Mouse (Mus musculus): ENCODE results near the gene Nup93. TPM values are rescaled to one million over a fixed set of nuclear protein-coding genes. Genes with fewer than 3 reads are reported as not detected.

The Nup93 gene
- polyA plus RNA-seq, 1 experiment from 2014 or later, result 91.6 TPM

DNA sequence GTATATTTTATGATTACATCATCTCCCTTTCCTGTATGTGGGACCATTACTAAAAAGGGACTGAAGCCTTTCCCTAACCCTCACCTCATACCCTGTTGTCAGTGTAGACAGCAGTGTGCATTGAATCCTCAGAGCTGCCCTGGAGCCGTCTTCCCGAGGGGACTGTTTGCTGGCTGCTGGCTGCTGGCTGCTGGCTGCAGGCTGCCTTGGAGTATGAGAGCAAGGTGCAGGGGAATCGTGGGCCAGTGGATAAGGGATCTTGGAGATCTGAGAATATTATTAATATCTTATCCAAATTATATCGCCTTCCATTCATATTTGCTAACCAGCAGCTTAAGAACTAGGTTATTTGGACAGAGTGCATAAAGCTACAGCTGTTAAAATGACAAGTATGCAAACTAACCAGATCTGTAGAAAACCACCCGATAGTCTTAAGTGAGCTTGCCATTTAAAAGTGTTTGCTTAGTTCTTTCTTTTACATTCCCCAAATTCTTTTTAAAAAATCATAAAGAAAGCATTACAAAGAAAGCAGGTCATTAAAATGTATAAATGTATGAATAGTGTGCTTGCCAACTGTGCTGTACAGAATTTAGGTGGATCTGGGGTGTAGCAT, 65.7 kb downstream of the Nup93 start:
- Histone ChIP-seq H3K4me1 (no peaks in the 10 kb centered on the region), H3K9me3 (replicated peaks) (no peaks in the 10 kb centered on the region), H3K36me3 (no peaks in the 10 kb centered on the region), H3K27ac (no peak overlapping the region), H3K4me2 (no peak overlapping the region), H3K27me3 (no peaks in the 10 kb centered on the region), H3K4me3 (replicated peaks) (no peak overlapping the region), H3K9ac (no peak overlapping the region)
- ATAC-seq (replicated peaks; ENCODE audit: low FRiP score), result no peak
- 76% methylated on average over 5 of the region's 5 CpGs for WGBS

DNA sequence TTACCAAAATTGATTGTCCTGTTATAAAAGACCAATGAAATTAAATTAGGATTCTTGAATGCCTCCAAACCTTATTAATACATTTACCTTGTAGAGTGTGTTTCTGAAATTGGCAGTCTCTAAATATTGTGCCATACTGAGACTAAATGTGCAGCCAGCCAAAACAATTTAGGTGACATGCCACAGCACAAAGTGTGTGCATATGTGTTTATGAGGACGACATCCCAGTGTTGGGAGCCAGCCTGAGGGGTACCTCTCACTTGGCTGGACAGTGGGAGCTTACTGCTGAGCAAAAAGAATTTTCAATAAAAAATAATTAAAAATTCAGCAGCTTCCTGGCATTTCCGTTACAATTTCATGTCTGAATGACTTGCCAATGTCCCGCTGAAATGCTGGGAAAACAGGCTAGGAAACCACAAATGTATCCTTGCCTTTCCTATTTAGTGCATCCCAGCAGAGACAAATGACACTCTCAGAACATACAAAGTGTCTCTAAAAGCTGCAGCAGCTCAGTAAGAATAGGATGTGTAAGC, 68.2 kb downstream of the Nup93 start:
- H3K27me3 ChIP-seq, result no peaks in the 10 kb centered on the region
- H3K27ac ChIP-seq, result no peak overlapping the region
- ATAC-seq (replicated peaks; ENCODE audit: low FRiP score), result no peak
- no peaks in the 10 kb centered on the region for H3K36me3 ChIP-seq
- WGBS, result 91% methylated on average over 3 of the region's 3 CpGs
- H3K9ac ChIP-seq, result no peak overlapping the region
- H3K4me3 ChIP-seq (replicated peaks), result no peak overlapping the region
- H3K4me1 ChIP-seq, result no peaks in the 10 kb centered on the region
- H3K9me3 ChIP-seq (replicated peaks), result no peaks in the 10 kb centered on the region
- no peak overlapping the region for H3K4me2 ChIP-seq

DNA sequence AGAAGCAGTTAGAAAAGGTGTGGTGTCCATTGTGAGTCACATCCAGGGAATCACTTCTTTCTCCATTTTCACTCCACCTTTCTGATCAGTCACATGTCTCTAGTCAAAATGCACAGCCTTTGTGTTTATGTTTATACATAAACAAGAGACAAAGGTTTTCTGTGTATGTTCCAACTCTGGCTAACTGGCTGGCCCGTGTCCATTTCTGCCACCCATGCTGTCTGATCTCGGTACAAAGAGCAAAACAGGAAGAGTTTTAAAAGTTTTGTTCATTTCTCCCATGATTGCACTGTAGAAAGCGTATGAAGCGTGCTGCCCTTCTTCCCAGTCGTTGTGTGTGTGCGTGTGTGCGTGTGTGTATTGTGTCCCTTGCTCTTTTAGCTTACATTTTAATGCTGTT, 69.8 kb downstream of the Nup93 start:
- Histone ChIP-seq H3K36me3 (no peaks in the 10 kb centered on the region), H3K9me3 (replicated peaks) (no peaks in the 10 kb centered on the region), H3K4me2 (no peak overlapping the region), H3K27ac (no peak overlapping the region), H3K4me1 (no peaks in the 10 kb centered on the region), H3K9ac (no peak overlapping the region), H3K27me3 (no peaks in the 10 kb centered on the region), H3K4me3 (replicated peaks) (no peak overlapping the region)
- no peak for ATAC-seq (replicated peaks; ENCODE audit: low FRiP score)
- WGBS, result 89% methylated on average over 7 of the region's 7 CpGs

DNA sequence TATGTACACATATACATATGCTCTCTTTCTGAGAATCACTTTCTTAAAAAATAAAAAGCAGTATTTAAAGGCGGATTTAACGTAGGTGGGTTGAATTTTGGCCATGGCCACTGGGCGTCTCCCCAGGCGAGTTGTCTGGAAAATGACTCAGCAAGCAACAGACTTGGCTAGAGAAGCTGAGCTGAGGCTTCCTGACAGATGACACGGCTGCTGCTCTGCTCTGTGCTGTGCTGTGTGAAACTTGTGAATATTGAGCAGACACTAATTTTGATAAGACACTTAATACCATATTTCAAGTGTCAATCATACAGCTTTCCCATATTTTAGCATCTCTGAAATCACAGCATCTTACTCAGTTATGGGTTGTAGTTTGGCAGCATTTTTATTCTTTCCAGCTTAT, 76.2 kb downstream of the Nup93 start:
- ATAC-seq (replicated peaks; ENCODE audit: low FRiP score), result no peak
- H3K9me3 ChIP-seq (replicated peaks), result no peaks in the 10 kb centered on the region
- H3K4me1 ChIP-seq, result 0 out of 2 replicates have a peak, but pooled peaks cover 5% of the 10 kb centered on the region
- H3K9ac ChIP-seq, result no peak overlapping the region
- H3K4me3 ChIP-seq (replicated peaks), result no peak overlapping the region
- WGBS, result 94% methylated on average over 5 of the region's 5 CpGs
- no peaks in the 10 kb centered on the region for H3K27me3 ChIP-seq
- no peak overlapping the region for H3K4me2 ChIP-seq
- no peak overlapping the region for H3K27ac ChIP-seq
- H3K36me3 ChIP-seq, result peaks cover 23% of the 10 kb centered on the region; the same call in 1 of the 2 replicates

DNA sequence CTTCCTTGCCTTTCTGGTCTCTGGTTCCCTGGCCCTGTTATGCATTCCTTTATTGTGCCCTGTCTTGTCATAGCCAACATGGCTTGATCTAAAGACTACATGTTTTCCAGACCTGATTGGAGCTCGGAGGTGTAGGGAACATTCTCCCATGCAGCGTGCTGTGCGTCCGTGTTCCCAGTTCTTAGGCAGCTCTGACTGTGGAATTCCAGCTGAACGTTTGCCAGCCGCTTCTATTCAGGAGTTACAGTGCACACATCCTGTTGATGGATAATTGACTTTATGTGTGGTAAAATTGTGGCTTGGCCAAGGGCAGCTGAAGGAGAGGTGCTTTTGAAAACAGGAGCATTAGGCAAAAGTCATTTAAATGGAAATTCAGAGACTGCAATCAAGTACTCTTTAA, 77.7 kb downstream of the Nup93 start:
- Histone ChIP-seq H3K36me3 (peaks cover 26% of the 10 kb centered on the region; the same call in 1 of the 2 replicates), H3K27me3 (no peaks in the 10 kb centered on the region), H3K4me3 (replicated peaks) (no peak overlapping the region), H3K27ac (peak overlapping the region; percentile 71), H3K9me3 (replicated peaks) (no peaks in the 10 kb centered on the region), H3K9ac (no peak overlapping the region; the same call in 1 of the 2 replicates), H3K4me2 (no peak overlapping the region), H3K4me1 (0 out of 2 replicates have a peak, but pooled peaks cover 5% of the 10 kb centered on the region)
- ATAC-seq (replicated peaks; ENCODE audit: low FRiP score), result no peak
- 58% methylated on average over 6 of the region's 6 CpGs for WGBS

DNA sequence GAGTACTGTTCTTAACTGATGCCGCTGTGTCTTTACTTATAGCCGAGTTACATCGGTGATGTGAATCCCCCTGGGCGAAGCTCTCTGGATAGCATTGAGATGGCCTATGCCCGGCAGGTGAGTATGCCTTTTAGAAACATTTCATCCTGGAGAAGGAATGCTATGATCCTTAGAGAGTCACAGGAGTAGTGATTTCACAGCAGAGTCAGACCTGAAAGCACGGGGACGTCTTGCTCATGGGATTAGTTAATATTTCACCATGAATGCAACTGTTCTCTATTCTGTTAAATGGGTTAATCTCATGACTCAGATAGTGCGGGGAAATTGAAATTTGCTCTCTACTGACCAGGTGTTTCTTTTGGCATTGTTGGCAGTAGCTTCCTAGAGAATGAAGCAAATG, 78.3 kb downstream of the Nup93 start:
- no peak overlapping the region for H3K4me3 ChIP-seq (replicated peaks)
- no peak for ATAC-seq (replicated peaks; ENCODE audit: low FRiP score)

DNA sequence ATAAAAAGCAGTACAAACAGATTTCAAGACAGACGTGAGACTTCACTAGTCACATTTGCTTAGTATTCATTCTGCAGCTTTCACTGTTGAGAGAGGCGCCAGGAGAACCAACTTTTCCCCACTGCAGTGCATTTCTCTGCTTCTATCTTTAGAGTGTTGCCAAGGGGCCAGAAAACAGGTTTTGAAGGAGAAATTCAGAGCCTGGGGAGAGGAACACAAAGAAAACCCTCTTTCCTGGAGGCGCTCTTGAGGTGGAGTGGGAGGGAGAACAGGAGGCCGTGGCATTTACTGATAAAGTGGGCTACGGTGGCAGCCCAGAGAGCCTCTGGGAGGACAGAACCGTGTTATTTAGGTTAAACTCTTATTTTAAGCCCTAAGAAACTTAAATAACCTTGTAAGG, 81.3 kb downstream of the Nup93 start:
- Histone ChIP-seq H3K36me3 (peaks cover 28% of the 10 kb centered on the region), H3K27me3 (no peaks in the 10 kb centered on the region), H3K27ac (no peak overlapping the region)

More for the DNA sequence above, 78.3 kb downstream of the Nup93 start:
- H3K9me3 ChIP-seq (replicated peaks), result no peaks in the 10 kb centered on the region
- H3K4me1 ChIP-seq, result 0 out of 2 replicates have a peak, but pooled peaks cover 5% of the 10 kb centered on the region
- no peaks in the 10 kb centered on the region for H3K27me3 ChIP-seq
- WGBS, result 85% methylated on average over 8 of the region's 8 CpGs
- peak overlapping the region; percentile 71 for H3K27ac ChIP-seq
- no peak overlapping the region for H3K9ac ChIP-seq
- H3K36me3 ChIP-seq, result peaks cover 26% of the 10 kb centered on the region; the same call in 1 of the 2 replicates
- no peak overlapping the region for H3K4me2 ChIP-seq

DNA sequence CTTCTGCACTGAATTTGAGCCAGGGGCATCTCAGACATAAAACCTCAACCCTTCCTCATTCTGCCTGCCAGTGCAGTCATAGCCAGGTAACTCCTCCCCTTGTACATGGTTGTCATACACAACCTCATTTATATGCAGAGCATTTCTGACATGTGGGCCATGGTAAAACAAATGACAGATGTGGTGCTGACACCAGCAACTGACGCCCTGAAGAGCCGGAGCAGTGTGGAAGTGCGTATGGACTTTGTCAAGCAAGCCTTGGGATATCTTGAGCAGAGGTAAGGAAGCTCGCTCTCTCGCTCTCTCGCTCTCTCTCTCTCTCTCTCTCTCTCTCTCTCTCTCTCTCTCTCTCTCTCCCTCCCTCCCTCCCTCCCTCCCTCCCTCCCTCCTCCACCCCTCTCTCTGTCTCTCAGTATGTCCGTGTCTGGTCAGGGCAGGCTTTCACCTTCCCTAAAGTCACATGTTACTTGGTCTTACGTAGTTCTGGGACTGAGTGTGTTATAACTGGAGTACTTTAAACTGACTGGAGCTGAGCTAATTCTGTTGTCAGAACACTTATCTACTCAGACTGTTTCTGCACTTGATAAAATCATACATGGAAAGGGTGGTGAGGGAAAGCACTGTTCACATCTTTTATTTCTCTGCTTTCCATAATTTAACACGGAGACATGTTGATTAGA, 82.1 kb downstream of the Nup93 start:
- 70% methylated on average over 9 of the region's 9 CpGs for WGBS
- peaks cover 36% of the 10 kb centered on the region for H3K36me3 ChIP-seq
- H3K9ac ChIP-seq, result no peak overlapping the region
- no peak overlapping the region for H3K4me2 ChIP-seq
- H3K4me3 ChIP-seq (replicated peaks), result no peak overlapping the region
- ATAC-seq (replicated peaks; ENCODE audit: low FRiP score), result no peak
- peak overlapping the region; percentile 5; the same call in 1 of the 2 replicates for H3K27ac ChIP-seq
- H3K4me1 ChIP-seq, result 0 out of 2 replicates have a peak, but pooled peaks cover 8% of the 10 kb centered on the region
- H3K27me3 ChIP-seq, result no peaks in the 10 kb centered on the region
- no peaks in the 10 kb centered on the region for H3K9me3 ChIP-seq (replicated peaks)

More for the DNA sequence above, 81.3 kb downstream of the Nup93 start:
- H3K4me3 ChIP-seq (replicated peaks), result no peak overlapping the region
- 0 out of 2 replicates have a peak, but pooled peaks cover 5% of the 10 kb centered on the region for H3K4me1 ChIP-seq
- WGBS, result 90% methylated on average over 6 of the region's 6 CpGs
- H3K9me3 ChIP-seq (replicated peaks), result no peaks in the 10 kb centered on the region
- H3K4me2 ChIP-seq, result no peak overlapping the region
- no peak overlapping the region for H3K9ac ChIP-seq
- no peak for ATAC-seq (replicated peaks; ENCODE audit: low FRiP score)

DNA sequence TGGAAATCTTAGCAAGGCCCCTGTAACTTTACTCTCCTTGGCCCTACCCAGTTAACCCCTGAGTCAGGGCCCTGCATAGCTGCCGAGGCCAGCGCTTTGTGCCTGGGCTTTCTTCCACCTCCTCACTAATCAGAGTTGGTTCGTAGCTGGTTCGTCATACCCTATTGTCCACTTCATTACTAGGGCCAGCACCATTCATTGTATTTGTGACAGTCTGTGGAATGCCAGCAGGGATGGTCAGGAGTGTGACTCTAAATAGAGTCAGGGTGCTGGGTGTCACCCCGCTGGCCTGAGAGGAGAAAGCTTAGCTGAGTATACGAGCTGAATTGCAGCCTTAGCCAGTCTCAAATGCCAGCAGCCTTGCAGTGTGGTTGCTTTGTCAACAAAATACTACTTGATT, 82.7 kb downstream of the Nup93 start:
- Histone ChIP-seq H3K4me3 (replicated peaks) (no peak overlapping the region), H3K4me2 (no peak overlapping the region), H3K27ac (peak overlapping the region; percentile 5; the same call in 1 of the 2 replicates), H3K27me3 (no peaks in the 10 kb centered on the region), H3K36me3 (peaks cover 41% of the 10 kb centered on the region), H3K4me1 (0 out of 2 replicates have a peak, but pooled peaks cover 8% of the 10 kb centered on the region), H3K9me3 (replicated peaks) (no peaks in the 10 kb centered on the region), H3K9ac (no peak overlapping the region)
- WGBS, result 56% methylated on average over 6 of the region's 6 CpGs
- no peak for ATAC-seq (replicated peaks; ENCODE audit: low FRiP score)

DNA sequence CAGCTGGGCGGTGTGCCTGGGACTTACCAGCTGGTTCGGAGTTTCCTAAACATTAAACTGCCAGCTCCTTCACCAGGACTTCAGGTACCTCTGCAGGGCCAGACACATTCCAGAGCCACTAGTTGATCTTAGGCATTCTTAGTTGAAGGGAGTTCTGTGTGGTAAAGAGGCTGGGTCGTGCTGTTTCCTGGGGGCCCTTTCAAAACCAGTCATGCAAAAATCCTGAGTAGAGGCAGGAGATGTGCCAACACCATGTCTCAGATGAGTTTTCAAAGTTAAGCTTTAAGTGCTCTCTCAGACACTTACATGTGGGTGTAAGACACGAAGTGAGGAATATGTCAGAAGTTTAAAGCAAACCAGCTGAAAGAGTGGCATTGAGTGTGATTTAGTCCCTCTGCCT, 86.4 kb downstream of the Nup93 start:
- H3K27me3 ChIP-seq, result no peaks in the 10 kb centered on the region
- 63% methylated on average over 4 of the region's 4 CpGs for WGBS
- H3K27ac ChIP-seq, result no peak overlapping the region
- no peak for ATAC-seq (replicated peaks; ENCODE audit: low FRiP score)
- H3K9me3 ChIP-seq (replicated peaks), result no peaks in the 10 kb centered on the region
- peaks cover 54% of the 10 kb centered on the region for H3K36me3 ChIP-seq
- no peak overlapping the region for H3K4me3 ChIP-seq (replicated peaks)
- 0 out of 2 replicates have a peak, but pooled peaks cover 3% of the 10 kb centered on the region for H3K4me1 ChIP-seq
- H3K4me2 ChIP-seq, result no peak overlapping the region
- no peak overlapping the region for H3K9ac ChIP-seq

DNA sequence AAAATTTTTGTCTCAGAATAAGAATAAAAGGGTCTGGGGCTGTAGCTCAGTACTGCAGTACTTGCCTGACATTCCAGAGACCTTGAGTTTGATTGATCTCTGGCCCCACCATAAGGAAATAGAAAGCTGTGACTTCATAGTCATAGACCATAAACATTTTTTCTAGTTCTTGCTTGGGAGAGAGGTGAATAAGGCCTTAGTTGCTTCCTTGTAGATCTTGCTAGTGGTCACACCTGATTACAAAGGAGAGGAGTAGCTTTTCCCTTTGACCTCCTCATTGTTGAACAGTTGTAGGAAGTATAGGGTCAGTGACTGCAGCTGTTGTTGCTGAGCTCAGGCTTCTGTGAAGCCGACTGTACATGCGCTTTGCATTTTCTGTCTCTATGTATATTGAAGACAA, 90.0 kb downstream of the Nup93 start:
- Histone ChIP-seq H3K4me3 (replicated peaks) (no peak overlapping the region), H3K9me3 (replicated peaks) (no peaks in the 10 kb centered on the region), H3K9ac (no peak overlapping the region), H3K27ac (no peak overlapping the region), H3K4me2 (no peak overlapping the region), H3K27me3 (no peaks in the 10 kb centered on the region), H3K4me1 (0 out of 2 replicates have a peak, but pooled peaks cover 3% of the 10 kb centered on the region), H3K36me3 (peaks cover 82% of the 10 kb centered on the region)
- no peak for ATAC-seq (replicated peaks; ENCODE audit: low FRiP score)
- 86% methylated on average over 2 of the region's 2 CpGs for WGBS

DNA sequence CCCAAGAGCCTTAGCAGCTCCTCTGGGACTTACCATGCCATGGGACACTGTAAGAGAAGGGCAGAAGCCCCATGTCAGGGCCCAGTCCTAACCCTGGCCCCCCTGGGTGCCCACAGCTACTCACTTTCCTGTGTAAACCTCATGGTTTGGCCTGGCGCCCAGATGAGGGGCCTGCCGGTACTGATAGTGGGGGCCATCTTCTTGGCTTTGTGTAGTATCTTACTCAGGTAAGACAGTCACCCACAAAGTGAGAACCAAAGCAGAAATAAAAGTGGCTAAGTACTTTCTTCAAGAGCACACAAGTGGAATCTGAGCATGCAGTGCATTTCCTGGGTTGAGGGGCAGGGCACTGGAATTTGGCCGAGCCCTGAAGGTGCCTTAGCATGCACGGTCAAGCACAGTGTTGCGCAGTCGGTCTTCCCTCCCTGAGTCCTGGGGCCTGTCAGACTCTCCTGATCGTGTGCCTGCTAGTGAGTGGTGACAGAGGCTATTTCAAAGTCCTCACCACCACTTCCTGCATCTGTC, 92.7 kb downstream of the Nup93 start:
- H3K9ac ChIP-seq, result no peak overlapping the region
- WGBS, result 84% methylated on average over 7 of the region's 7 CpGs
- no peaks in the 10 kb centered on the region for H3K27me3 ChIP-seq
- H3K4me1 ChIP-seq, result no peaks in the 10 kb centered on the region
- no peak overlapping the region for H3K4me3 ChIP-seq (replicated peaks)
- H3K4me2 ChIP-seq, result no peak overlapping the region
- no peak for ATAC-seq (replicated peaks; ENCODE audit: low FRiP score)
- peaks cover 91% of the 10 kb centered on the region for H3K36me3 ChIP-seq
- no peak overlapping the region for H3K27ac ChIP-seq
- no peaks in the 10 kb centered on the region for H3K9me3 ChIP-seq (replicated peaks)
